Mouse (Mus musculus): Measurements from ENCODE around the gene Bach2. TPM values are rescaled to one million over a fixed set of nuclear protein-coding genes. Genes with fewer than 3 reads are reported as not detected.

Bach2 gene
- total RNA-seq (2021): 10 to 100 TPM; 16.8 to 17.9 TPM

- intact Hi-C loops (cut with DNase I): loop anchor here (2.0 kb wide), 1 partner anchor 86 kb away; no protein-coding TSS in a partner anchor
- DNase-seq: peak; percentile 91 to 92
Measured at GRCm38 (mm10) chr4:32238366-32238854, at the start of gene Bach2. Gene Bach2, plus strand, starts transcription at chr4:32238804.

DNA sequence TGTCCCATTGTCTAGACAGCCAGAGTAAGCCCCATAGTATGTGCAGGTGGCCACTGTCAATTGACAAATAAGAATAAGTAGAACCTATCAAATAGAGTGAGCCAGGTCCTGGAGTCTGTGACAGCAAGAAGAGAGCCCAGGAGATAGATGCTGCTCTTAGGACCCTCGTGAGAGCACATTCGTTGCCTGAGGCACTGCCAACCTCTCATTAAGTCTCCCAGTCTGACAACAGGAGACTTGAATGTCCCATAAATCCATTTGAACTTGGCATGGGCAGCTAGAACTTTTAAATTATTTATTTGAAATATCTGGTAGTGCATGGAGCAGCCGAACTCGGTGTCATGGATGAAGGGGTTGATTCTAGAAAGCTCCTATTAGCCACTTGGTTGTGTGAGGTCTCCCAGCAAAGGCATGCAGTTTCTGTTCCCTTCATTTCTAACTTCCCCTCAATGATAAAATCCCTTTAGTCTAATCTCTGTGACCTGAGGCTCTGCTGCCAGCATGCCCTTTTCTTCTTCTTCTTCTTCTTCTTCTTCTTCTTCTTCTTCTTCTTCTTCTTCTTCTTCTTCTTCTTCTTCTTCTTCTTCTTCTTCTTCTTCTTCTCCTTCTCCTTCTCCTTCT is 49.1 kb upstream of the Bach2 start:
- DNase-seq: no peak
- intact Hi-C loops (cut with DNase I): no loop called here

DNA sequence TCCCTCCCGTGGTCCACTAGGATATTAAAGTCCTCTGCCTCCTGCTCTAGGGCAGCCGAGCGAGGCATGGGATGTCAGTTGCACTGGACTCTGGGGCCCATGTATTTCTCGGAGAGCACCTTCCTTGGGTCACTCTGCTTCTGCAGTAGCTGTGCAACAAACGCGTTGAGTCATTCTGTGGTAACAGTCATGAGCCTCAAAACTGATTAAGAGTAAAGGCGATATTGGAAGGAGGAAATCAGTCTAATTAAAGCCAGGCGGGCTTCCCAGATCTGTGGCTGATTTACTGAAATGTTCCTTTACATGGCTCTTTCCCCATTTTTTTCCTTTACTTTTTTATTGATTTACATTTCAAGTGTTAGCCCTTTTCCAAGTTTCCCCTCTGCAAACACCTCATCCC is 48.1 kb upstream of the Bach2 start:
- intact Hi-C loops (cut with DNase I): no loop called here
- DNase-seq: no peak

DNA sequence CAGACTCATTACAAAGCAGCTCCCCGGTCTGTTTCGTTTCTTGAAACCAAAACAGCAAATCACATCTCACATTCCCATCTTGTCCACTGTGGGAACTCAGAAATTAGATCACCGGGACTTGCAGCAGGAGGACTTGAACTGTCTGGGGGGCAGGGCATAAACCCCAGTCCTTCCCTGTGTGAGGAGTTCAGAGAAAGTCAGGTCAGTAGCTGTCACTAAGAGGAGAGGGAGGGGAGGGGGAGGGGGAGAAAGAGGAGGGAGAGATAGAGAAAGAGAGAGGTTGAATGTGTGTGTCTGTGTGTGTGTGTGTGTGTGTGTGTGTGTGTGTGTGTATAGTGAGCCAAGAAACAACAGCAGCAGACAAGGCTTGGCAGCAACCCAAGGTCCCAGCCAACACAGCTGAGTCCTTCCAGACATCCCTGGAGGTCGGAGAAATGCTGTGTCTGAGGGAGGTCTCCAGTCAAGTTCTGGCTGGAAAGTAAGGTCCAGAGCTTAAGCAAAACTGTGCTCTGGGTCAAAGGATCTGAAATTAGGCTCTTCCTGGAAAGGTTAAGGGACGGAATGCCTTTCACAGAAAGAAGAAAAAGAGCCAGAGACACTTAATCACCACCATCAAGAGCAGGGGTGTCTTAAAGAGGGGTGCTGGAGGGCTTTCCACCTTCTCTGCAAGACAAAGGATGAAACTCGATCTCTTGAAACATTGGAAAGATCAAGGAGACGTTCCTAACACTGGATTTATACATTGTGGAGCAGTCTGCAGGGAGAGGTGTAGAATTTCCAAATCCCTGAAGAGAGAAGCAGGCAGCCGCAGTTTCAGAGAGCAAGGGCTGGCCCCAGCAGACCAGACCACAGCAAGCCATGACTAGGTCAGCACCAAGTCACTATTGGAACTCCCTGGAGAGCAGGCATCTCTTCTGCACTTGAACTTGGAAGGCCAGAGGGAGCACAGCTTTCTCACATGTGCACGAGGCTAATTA is 42.4 kb upstream of the Bach2 start:
- peak; percentile 88 to 89 for DNase-seq
- intact Hi-C loops (cut with DNase I): no loop called here

DNA sequence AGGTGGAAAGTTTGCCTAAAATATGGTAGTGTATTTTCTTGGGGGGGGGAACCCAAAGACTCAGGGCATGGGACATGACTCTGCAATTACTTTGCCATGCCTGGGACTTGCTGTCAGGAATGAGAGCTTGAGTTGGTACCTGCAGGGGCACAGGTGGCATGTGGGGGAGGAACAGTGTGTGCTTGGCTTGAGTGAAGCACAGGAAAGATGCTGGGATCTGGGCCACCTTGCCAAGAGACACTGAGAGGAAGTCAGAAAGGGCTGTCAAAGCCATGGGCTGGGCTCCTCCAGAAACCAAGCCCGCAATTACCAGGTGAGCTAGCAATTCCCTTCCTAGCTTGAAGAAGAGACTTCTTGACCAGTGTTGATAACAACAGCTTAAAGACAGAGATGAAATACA is 40.6 kb upstream of the Bach2 start:
- DNase-seq: no peak
- intact Hi-C loops (cut with DNase I): no loop called here

GRCm38 (mm10) chr4:32198589-32198988 is 40.0 kb upstream of the Bach2 start:
- intact Hi-C loops (cut with DNase I): no loop called here
- no peak for DNase-seq

DNA sequence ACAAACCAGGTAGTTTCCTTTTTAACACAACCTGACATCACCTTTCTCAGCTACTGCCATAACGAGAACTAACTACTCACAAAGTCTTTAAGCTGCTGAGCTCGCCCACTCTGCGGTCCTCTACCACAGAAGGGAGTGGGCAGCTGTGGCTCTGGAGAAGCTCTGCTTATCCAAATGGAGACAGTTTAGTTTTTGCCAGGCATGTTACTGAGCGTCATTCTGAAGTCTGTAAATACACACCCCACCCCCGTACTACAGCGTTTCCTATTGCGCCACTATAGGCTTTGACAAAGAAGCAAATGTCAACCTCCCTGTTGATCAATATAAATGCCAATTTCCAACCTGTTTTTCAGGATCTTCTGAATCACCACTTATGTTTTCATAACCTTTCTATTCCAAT is 39.4 kb upstream of the Bach2 start:
- DNase-seq: no peak
- intact Hi-C loops (cut with DNase I): no loop called here

- peak; percentile 49 to 60 for DNase-seq
Measured at GRCm38 (mm10) chr4:32201114-32201513, 37.5 kb upstream of the Bach2 start.

GRCm38 (mm10) chr4:32202362-32202761 is 36.2 kb upstream of the Bach2 start:
- no peak for DNase-seq
- intact Hi-C loops (cut with DNase I): no loop called here

More at GRCm38 (mm10) chr4:32201114-32201513, 37.5 kb upstream of the Bach2 start:
- intact Hi-C loops (cut with DNase I): no loop called here

DNA sequence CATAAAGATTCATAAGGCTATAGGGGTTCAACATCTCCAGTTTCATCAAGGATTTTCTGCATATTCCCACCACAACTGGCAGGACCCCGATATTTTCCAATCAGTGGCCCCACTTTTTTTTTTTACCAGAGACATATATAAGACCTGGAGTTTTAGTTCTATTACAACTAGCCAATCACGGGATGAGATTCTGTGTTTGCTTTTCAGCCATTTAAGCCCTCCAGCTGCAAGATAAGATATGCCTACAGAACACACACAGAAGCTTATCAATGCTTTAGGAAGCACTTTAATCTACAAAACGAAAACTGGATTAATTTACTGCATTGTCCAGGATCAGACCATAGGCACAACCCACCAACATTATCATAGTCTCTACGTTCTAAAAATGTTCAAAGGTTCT is 33.8 kb upstream of the Bach2 start:
- intact Hi-C loops (cut with DNase I): no loop called here
- no peak for DNase-seq

- intact Hi-C loops (cut with DNase I): no loop called here
- no peak for DNase-seq
Measured at GRCm38 (mm10) chr4:32205825-32206224, 32.8 kb upstream of the Bach2 start.

DNA sequence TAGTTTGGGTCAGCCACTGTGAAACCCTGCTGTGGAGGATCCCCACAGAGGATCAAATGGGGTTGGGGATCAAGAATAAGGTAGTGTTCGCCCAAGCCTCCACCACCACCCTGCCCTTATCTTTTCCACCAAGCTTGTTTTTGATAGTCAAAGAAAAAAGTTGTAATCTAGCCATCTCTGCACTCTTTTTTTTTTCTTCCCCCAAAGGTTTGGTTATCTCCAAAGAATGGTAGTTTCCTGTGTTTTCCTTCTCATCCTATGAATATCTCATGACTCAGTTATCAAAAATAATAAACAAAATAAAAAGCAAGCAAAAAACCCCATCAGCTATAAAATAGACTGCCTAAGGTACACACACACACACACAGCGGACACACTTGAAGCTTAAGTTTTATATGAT is 28.6 kb upstream of the Bach2 start:
- intact Hi-C loops (cut with DNase I): no loop called here
- DNase-seq: no peak

- intact Hi-C loops (cut with DNase I): no loop called here
- DNase-seq: no peak
Measured at GRCm38 (mm10) chr4:32210424-32211184, 28.0 kb upstream of the Bach2 start.

- DNase-seq: no peak
- intact Hi-C loops (cut with DNase I): no loop called here
Measured at GRCm38 (mm10) chr4:32212593-32212992, 26.0 kb upstream of the Bach2 start.

DNA sequence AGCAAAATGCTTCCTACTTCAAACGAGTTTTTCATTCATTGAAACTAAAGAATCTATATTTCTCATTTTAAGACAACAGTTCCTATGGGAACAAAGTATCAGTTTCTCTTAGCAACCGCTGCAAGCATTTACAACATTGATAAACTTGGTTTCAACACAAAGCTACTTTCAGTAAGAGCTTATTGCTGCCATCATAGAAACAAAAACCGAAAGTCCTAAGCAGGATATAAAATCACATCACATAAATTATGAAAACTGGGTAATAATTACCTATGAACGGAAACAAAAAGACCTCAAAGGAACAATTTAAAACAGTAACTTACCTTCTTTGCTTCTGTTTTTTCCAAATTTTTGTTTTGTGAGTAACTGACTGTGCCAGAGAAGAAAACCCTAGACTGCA is 22.1 kb upstream of the Bach2 start:
- intact Hi-C loops (cut with DNase I): no loop called here
- DNase-seq: no peak

- intact Hi-C loops (cut with DNase I): no loop called here
Measured at GRCm38 (mm10) chr4:32217016-32217415, 21.6 kb upstream of the Bach2 start.

DNA sequence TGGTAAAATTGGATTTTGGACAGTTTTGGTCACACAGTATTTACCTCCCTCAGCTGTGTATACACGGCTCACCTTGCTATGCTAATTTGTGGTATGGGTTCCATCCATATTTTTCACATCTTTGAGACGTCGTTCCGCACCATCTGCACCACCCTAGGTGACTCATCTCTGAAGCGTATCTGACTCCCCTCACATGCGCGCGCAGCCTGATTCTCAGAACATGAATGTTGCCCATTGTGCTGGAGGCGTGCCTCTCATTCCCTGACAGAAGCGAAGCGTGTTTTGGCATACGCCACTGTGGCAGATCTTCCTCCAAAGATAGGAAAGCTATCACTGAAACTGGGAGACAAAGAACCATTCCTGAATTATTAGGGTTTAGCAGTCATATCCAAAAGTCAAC is 21.0 kb upstream of the Bach2 start:
- intact Hi-C loops (cut with DNase I): no loop called here
- no peak for DNase-seq

More at GRCm38 (mm10) chr4:32217016-32217415, 21.6 kb upstream of the Bach2 start:
- DNase-seq: no peak

DNA sequence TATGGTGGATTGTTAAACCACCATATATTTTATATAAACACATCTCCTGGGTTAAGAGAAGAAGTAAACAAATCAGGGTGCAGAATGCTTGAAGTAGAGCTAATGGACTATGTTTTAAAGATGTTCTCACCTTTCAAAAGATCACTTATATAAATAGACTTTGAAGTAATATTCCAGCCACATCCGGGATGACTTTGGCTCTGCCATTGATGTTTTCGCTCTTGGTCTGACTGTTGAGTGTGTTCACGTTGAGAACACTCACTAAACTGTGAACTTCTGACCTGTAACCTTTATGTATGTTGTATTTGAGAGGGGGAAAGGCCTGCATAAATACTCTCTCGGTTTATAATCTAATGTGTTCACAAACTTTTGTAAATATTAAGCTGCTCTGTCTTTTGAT is 20.2 kb upstream of the Bach2 start:
- intact Hi-C loops (cut with DNase I): no loop called here
- no peak for DNase-seq

GRCm38 (mm10) chr4:32219428-32220128 is 19.0 kb upstream of the Bach2 start:
- intact Hi-C loops (cut with DNase I): no loop called here
- no peak for DNase-seq

- intact Hi-C loops (cut with DNase I): no loop called here
- DNase-seq: no peak
Measured at GRCm38 (mm10) chr4:32220129-32220491, 18.5 kb upstream of the Bach2 start.
